Mouse (Mus musculus) megakaryocyte-erythroid progenitor cell, adult 5 weeks (primary cell): ENCODE measurements around the gene Glod5. TPM values are rescaled to one million over a fixed set of nuclear protein-coding genes. Genes with fewer than 3 reads are reported as not detected.

Source experiments
- polyA plus RNA-seq: library from polyadenylated mRNA; stranded (reverse); fragments of >175 nt; gene quantifications from 2 replicates; pipeline ENCODE4 v1.2.3, GENCODE M21; 2012

Glod5 gene
- polyA plus RNA-seq, result not detected in 2 replicates

GRCm38 (mm10) chrX:8018286-8018685 lies at the start of gene Glod5:
Gene Glod5, minus strand, starts transcription at chrX:8018492.

GRCm38 (mm10) chrX:7977892-7978291 lies 40.4 kb downstream of the Glod5 start, which contains the start of gene Gata1:
Gene Gata1, minus strand, starts transcription at chrX:7978071.

Other genes starting within 250 kb of the Glod5 start
- 30.7 and 49.9 TPM in 2 replicates for gene Gripap1, start 228.7 kb downstream of the Glod5 start, polyA plus RNA-seq
- gene Kcnd1, start 196.2 kb downstream of the Glod5 start, polyA plus RNA-seq, result 0.55 and 0.57 TPM in 2 replicates
- gene Otud5, start 177.1 kb downstream of the Glod5 start, polyA plus RNA-seq, result 82.6 and 87.6 TPM in 2 replicates
- 24.2 and 25.3 TPM in 2 replicates for gene Pim2, start 140.2 kb downstream of the Glod5 start, polyA plus RNA-seq
- 43.2 and 61.9 TPM in 2 replicates for gene Slc35a2, start 134.5 kb downstream of the Glod5 start, polyA plus RNA-seq
- 168 and 179 TPM in 2 replicates for gene Pqbp1, start 119.2 kb downstream of the Glod5 start, polyA plus RNA-seq
- gene Timm17b, start 119.1 kb downstream of the Glod5 start, polyA plus RNA-seq, result 115 and 120 TPM in 2 replicates
- not detected in 2 replicates for gene Gm10491, start 110.7 kb downstream of the Glod5 start, polyA plus RNA-seq
- gene Gm10490, start 109.0 kb downstream of the Glod5 start, polyA plus RNA-seq, result not detected in 2 replicates
- gene Pcsk1n, start 98.7 kb downstream of the Glod5 start, polyA plus RNA-seq, result 0.06 TPM in 2 replicates
- not detected in 2 replicates for gene Eras, start 89.9 kb downstream of the Glod5 start, polyA plus RNA-seq
- 8.0 and 10.3 TPM in 2 replicates for gene Hdac6, start 70.6 kb downstream of the Glod5 start, polyA plus RNA-seq
- 28.0 and 45.7 TPM in 2 replicates for gene Gata1, start 40.4 kb downstream of the Glod5 start, polyA plus RNA-seq
- gene Suv39h1, start 56.3 kb upstream of the Glod5 start, polyA plus RNA-seq, result 20.0 and 21.1 TPM in 2 replicates
- 231 and 266 TPM in 2 replicates for gene Was, start 72.0 kb upstream of the Glod5 start, polyA plus RNA-seq
- 36.2 and 54.9 TPM in 2 replicates for gene Wdr13, start 114.4 kb upstream of the Glod5 start, polyA plus RNA-seq
- gene Rbm3, start 127.4 kb upstream of the Glod5 start, polyA plus RNA-seq, result 148 and 243 TPM in 2 replicates
- 4.8 and 5.3 TPM in 2 replicates for gene Tbc1d25, start 157.7 kb upstream of the Glod5 start, polyA plus RNA-seq
- 4.6 and 5.8 TPM in 2 replicates for gene Ebp, start 175.0 kb upstream of the Glod5 start, polyA plus RNA-seq
- 0.40 and 1.0 TPM in 2 replicates for gene Porcn, start 188.0 kb upstream of the Glod5 start, polyA plus RNA-seq
- gene Ftsj1, start 233.9 kb upstream of the Glod5 start, polyA plus RNA-seq, result 12.8 and 13.6 TPM in 2 replicates